Mouse (Mus musculus) heart, embryonic 11.5 days (tissue): ENCODE results near the gene Gm35315. TPM values are rescaled to one million over a fixed set of nuclear protein-coding genes. Genes with fewer than 3 reads are reported as not detected.
"Not testable (repeated sequence)": the region's sequence is repeated elsewhere in the genome, so short reads cannot be mapped to it uniquely, and the experiment has no call there.

Experiments used
- ATAC-seq: fragments of 200-750 bp; cut with Nextera tagmentation; replicated peaks from 2 replicates; pipeline ENCODE4 v1.8.0; 2017; ENCODE audit warnings: moderate library complexity; ENCODE audit not compliant: insufficient number of reproducible peaks, low FRiP score, low TSS enrichment
- H3K27ac ChIP-seq: fragments of 300-500 bp; sonication (generic); 2 replicates; pipeline ENCODE4 v1.5.1; 2014; ENCODE audit warnings: mild to moderate bottlenecking, low read depth, low read length
- H3K27me3 ChIP-seq: fragments of 300-500 bp; sonication (generic); 2 replicates; pipeline ENCODE4 v1.6.1; 2014; ENCODE audit warnings: mild to moderate bottlenecking, low read length, mixed read lengths; ENCODE audit not compliant: control insufficient read depth, insufficient read depth
- H3K36me3 ChIP-seq: fragments of 300-500 bp; sonication (generic); 2 replicates; pipeline ENCODE4 v1.6.1; 2014; ENCODE audit warnings: mild to moderate bottlenecking, low read length, moderate library complexity, mixed read lengths; ENCODE audit not compliant: control insufficient read depth, insufficient read depth
- H3K4me1 ChIP-seq: fragments of 300-500 bp; sonication (generic); 2 replicates; pipeline ENCODE4 v1.6.1; 2014; ENCODE audit warnings: low read length; ENCODE audit not compliant: control insufficient read depth, insufficient read depth
- H3K4me2 ChIP-seq: fragments of 300-500 bp; sonication (generic); 2 replicates; pipeline ENCODE4 v1.6.1; 2014; ENCODE audit warnings: mild to moderate bottlenecking, moderate library complexity
- H3K4me3 ChIP-seq: fragments of 300-500 bp; sonication (generic); 2 replicates; pipeline ENCODE4 v1.5.1; 2014; ENCODE audit warnings: low read depth, low read length
- H3K9ac ChIP-seq: fragments of 300-500 bp; sonication (generic); 2 replicates; pipeline ENCODE4 v1.6.1; 2014; ENCODE audit warnings: mild to moderate bottlenecking, low read depth, low read length, moderate library complexity
- H3K9me3 ChIP-seq: fragments of 300-500 bp; sonication (generic); replicated peaks from 2 replicates; pipeline ENCODE4 v1.6.1; 2016; ENCODE audit warnings: low read length; ENCODE audit not compliant: control insufficient read depth
- WGBS: fragments of 180-500 bp; shearing (Covaris S2); extraction: QIAGEN DNeasy Blood & Tissue Kit; methylation state at CpG from one replicate; pipeline ENCODE4 v1.1.7; 2014; ENCODE audit not compliant: insufficient replicate concordance; 5-methylcytosine and 5-hydroxymethylcytosine counted together
- polyA plus RNA-seq: library from polyadenylated mRNA; unstranded; fragments of >200 nt; fragmentation: Nextera tagmentation; extraction: Ambion mirVana; gene quantifications from 2 replicates; pipeline ENCODE4 v1.2.1, GENCODE M21; 2014

Gene Gm35315
- polyA plus RNA-seq, 1 experiment from 2014 or later = 1.0 TPM

DNA sequence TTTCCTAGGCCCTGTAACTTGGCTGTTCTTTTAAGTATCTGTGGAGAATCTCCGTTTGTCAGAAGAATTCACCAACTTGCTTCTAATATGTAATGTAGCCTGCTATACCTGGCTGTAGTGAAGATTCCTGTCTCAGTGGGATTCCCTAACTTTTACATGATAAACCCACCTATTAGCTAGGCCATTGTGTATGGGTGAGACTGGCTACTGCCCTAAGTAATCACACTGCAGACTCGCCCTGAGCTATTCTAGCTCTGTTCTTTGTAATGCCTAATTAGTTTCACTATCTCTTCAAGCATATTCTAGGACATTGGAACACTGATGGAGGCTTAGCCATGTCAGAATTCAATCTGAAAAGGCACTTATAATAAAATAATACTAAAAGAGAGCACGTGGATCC lies 28.2 kb upstream of the Gm35315 start:
- H3K4me2 ChIP-seq, H3K4me1 ChIP-seq, H3K27ac ChIP-seq, H3K4me3 ChIP-seq, H3K27me3 ChIP-seq, H3K9me3 ChIP-seq, ATAC-seq, H3K9ac ChIP-seq: not testable (repeated sequence)
- H3K36me3 ChIP-seq = peaks cover 18% of the 10 kb centered on the region
- WGBS = 73% methylated on average over 3 of the region's 3 CpGs

DNA sequence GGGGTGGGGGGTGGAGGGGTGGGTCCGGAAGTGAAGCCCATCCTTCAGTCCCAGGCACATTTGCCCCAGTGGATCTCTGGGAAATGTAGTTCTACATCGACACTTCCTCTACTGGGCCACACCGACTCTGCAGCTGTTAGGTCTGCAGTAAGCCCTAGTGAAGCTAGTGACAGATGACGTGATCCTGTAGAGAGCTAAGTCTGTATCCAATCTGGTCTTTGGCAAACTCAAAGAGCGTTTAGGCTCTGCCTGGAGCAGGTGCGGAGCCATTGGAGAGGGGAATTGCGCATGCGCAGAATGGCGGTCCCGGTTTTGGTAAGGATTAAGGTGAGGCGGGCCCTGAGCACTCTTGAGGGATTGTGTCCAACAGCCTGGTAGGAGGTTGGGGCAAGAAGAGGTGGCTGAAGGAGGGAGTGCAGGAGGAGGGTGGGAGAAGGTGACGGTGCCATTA lies 15.8 kb upstream of the Gm35315 start, which contains the start of gene Zfp605:
Zfp605 (plus strand) TSS at position 102 of the 451 bp plus-strand sequence.
- H3K27ac ChIP-seq = peak within 1 kb of the TSS; percentile 80
- peak within 1 kb of the TSS; percentile 75 for H3K9ac ChIP-seq
- H3K4me2 ChIP-seq = peak within 1 kb of the TSS; percentile 65
- WGBS = under 1% methylated on average over 12 of the region's 12 CpGs
- H3K36me3 ChIP-seq = peaks cover 16% of the 10 kb centered on the region
- peak; percentile 29 for ATAC-seq
- H3K27me3 ChIP-seq = no peaks in the 10 kb centered on the region
- peak within 1 kb of the TSS; percentile 70 for H3K4me3 ChIP-seq
- H3K4me1 ChIP-seq = peaks cover 8% of the 10 kb centered on the region
- no peaks in the 10 kb centered on the region for H3K9me3 ChIP-seq

DNA sequence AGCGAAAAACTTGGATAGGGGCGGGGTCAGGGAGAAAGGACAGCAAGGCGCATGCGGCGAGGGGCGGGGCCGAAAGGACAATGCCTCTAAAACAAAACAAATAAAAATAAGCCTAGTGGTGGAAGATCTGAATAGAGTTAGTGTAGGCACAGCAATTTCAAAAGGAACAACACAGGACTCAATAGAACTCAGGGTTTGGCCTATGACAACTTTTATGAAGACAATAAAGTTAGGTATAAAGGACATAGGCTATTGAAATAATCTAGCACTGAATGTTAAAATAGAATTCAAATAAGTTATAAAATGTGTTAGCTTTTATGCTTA lies 14.0 kb upstream of the Gm35315 start:
- peak overlapping the region; percentile 94; the same call in 1 of the 2 replicates for H3K9ac ChIP-seq
- ATAC-seq = no peak
- H3K9me3 ChIP-seq = no peaks in the 10 kb centered on the region
- H3K4me2 ChIP-seq = peak overlapping the region; percentile 95
- H3K27ac ChIP-seq = peak overlapping the region; percentile 97
- peak overlapping the region; percentile 85 for H3K4me3 ChIP-seq
- peaks cover 34% of the 10 kb centered on the region for H3K36me3 ChIP-seq
- WGBS = 0% methylated on average over 7 of the region's 7 CpGs
- H3K27me3 ChIP-seq = no peaks in the 10 kb centered on the region
- peaks cover 8% of the 10 kb centered on the region for H3K4me1 ChIP-seq

DNA sequence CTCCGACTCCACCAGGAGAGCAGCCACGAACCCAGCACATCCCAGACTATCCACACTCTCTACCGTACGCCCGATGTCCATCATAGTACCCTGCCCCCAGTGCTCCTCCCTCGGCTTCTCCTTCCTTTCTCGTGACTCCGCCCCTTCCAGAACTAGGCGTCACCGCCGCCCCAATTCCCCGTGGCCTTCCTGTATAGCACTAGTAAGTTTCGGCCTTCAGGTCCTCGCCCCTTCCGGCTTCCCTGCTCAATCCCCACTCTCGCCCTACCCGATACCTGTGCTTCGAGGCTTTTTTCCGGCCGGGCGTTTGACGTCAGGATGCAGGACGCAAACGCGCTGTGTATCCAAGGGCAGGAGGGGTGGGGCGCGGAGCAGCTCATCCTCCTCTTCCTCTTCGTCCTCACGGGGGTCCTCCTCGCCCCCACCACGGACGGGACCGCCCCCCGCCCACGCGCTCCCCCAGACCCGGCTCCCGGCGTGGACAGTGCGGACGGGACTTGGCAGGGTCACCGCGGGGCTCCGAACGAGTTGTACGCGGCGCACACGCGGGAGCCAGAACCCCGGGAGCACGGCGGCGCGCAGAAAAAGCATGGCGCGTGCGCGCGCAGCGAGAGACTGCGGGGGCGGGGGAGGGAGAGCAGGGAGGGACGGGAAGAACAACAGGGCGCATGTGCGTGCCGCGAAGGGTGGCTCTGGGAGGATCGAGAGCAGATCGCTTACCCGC lies 13.5 kb upstream of the Gm35315 start, which contains the start of gene Gtpbp6:
Gtpbp6 (minus strand) TSS at position 617 of the 724 bp plus-strand sequence.
- Histone ChIP-seq H3K9ac (peak within 1 kb of the TSS; percentile 94), H3K27ac (peak within 1 kb of the TSS; percentile 97), H3K4me1 (peaks cover 8% of the 10 kb centered on the region), H3K9me3 (no peaks in the 10 kb centered on the region), H3K27me3 (no peaks in the 10 kb centered on the region), H3K4me2 (peak within 1 kb of the TSS; percentile 95), H3K36me3 (peaks cover 33% of the 10 kb centered on the region), H3K4me3 (peak within 1 kb of the TSS; percentile 85)
- ATAC-seq = peak; percentile 86
- under 1% methylated on average over 70 of the region's 71 CpGs for WGBS

DNA sequence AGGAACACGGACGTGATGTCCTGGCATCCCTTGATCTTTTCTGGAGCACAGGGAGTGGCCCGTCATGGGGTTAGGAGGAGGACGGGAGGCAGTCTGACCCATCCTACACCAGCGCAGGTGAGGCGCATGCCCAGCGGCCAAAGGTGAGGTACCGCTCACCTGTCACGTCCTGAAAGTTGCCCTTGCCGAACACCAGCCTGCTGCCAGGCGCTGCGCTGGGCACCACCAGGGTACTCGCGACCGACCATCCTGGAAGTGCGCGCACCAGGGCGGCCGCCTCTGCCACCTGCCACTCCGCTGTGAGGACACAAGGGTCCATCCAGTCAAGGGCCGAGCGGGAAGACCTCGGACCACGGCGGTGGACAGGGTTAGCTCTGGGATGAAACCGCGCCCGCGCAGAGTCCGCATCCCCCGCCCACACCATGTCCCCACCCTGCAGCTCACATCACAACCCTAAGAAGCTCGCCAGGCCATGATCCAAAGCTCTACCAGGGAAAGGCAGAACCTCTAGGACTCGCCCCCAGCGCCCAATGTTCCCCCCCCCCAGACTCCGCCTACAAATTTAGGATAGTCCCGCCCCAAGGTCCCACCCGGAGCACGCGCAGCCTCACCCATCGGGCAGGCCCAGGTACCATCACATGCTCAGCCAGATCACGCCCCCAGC lies 12.8 kb upstream of the Gm35315 start:
- H3K9me3 ChIP-seq = no peaks in the 10 kb centered on the region
- H3K4me2 ChIP-seq = peak overlapping the region; percentile 95
- peak; percentile 16 for ATAC-seq
- H3K4me1 ChIP-seq = peaks cover 9% of the 10 kb centered on the region
- peak overlapping the region; percentile 94 for H3K9ac ChIP-seq
- H3K27ac ChIP-seq = peak overlapping the region; percentile 97
- WGBS = 14% methylated on average over 41 of the region's 41 CpGs
- peaks cover 31% of the 10 kb centered on the region for H3K36me3 ChIP-seq
- H3K27me3 ChIP-seq = no peaks in the 10 kb centered on the region
- H3K4me3 ChIP-seq = peak overlapping the region; percentile 85

DNA sequence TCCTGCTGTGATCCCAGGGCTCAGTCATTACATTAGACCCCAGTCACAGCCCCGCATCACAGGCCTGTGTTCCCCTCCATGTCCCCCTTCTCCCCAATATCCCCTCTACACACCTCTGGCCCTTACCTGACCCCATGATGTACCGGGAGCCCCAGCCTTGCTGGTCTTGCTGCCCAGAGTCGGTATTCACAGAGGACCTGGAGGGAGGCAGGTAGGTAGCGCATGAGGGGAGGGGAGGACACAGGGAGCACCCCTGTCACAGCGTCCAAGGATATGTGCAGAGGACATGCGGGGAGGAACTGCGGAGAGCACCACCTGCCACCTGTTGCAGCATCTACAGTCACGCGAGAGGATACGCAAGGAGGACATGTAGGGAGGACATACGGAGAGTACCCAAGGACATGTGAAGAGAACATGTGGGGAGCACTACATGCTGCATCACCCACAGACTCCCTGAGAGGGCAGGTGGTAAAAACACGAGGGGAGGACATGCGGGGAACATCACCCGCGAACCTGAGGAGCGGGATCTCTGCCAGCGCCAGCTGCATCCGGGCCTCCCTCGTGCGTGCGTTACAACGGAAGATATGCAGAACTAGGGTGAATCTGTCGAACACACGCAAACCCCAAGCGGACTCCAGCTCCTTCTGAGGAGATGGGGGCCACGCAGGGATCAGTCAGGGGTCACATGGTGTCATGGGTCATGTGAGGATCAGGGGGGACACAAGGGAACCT lies 12.1 kb upstream of the Gm35315 start:
- peak overlapping the region; percentile 85 for H3K4me3 ChIP-seq
- ATAC-seq = no peak
- WGBS = 93% methylated on average over 26 of the region's 26 CpGs
- H3K27me3 ChIP-seq = no peaks in the 10 kb centered on the region
- peaks cover 31% of the 10 kb centered on the region for H3K36me3 ChIP-seq
- peaks cover 15% of the 10 kb centered on the region for H3K4me1 ChIP-seq
- H3K9ac ChIP-seq = no peak overlapping the region
- H3K27ac ChIP-seq = no peak overlapping the region
- H3K9me3 ChIP-seq = no peaks in the 10 kb centered on the region
- H3K4me2 ChIP-seq = peak overlapping the region; percentile 95

DNA sequence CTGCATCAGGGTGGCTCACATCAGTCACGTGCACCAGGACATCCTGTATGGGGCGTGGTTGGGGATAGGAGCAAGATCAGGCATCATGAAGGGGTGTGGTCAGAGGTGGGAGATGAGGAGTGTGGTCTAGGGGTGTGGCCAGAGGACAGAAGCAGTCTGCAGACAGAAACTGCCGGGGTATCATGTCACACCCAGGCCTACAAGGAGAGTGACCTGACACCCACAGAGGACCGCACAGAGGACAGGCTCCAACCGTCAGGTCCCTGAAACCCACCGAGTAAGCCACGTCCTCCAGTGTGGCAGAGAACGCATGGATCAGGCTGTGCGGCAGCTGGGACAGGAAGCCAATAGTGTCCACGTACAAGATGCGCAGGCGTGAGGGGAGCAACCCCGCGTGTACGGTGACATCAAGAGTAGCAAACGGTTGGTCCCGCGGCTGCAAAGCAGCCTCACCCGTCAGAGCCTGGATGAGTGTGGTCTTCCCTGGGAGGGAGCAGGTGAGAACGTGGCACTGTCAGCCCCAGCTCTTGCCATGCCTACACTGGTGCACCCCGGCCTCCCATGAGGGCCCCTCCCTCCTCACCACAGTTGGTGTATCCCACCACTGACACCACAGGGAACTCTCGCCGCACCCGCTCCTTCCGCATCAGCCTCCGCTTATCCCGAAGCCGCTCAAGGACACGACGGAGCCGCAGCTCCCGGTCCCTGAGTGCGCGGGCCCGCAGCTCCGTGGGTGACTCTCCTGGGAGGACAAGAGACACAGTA lies 10.6 kb upstream of the Gm35315 start:
- ATAC-seq = no peak
- H3K4me2 ChIP-seq = no peak overlapping the region
- no peak overlapping the region for H3K27ac ChIP-seq
- 92% methylated on average over 36 of the region's 36 CpGs for WGBS
- H3K9me3 ChIP-seq = no peaks in the 10 kb centered on the region
- peaks cover 15% of the 10 kb centered on the region for H3K4me1 ChIP-seq
- peaks cover 7% of the 10 kb centered on the region; the same call in 1 of the 2 replicates for H3K27me3 ChIP-seq
- H3K36me3 ChIP-seq = peaks cover 31% of the 10 kb centered on the region
- no peak overlapping the region for H3K4me3 ChIP-seq
- no peak overlapping the region for H3K9ac ChIP-seq
